Mouse (Mus musculus) heart, embryonic 13.5 days (tissue): ENCODE results near the gene Fgf4. TPM values are rescaled to one million over a fixed set of nuclear protein-coding genes. Genes with fewer than 3 reads are reported as not detected.
"Not testable (repeated sequence)": the region's sequence is repeated elsewhere in the genome, so short reads cannot be mapped to it uniquely, and the experiment has no call there.

Experiments
- ATAC-seq: fragments of 200-750 bp; cut with Nextera tagmentation; 2 replicates; pipeline ENCODE4 v1.8.0; 2017; ENCODE audit warnings: moderate TSS enrichment; ENCODE audit not compliant: insufficient number of reproducible peaks, low FRiP score, low TSS enrichment; ENCODE audit errors: extremely low read depth
- H3K27ac ChIP-seq: fragments of 300-500 bp; sonication (generic); replicated peaks from 2 replicates; pipeline ENCODE4 v1.5.1; 2015; ENCODE audit warnings: moderate library complexity, mild to moderate bottlenecking, inconsistent platforms
- H3K27me3 ChIP-seq: fragments of 300-500 bp; sonication (generic); replicated peaks from 2 replicates; pipeline ENCODE4 v1.6.1; 2015; ENCODE audit warnings: mild to moderate bottlenecking, inconsistent platforms
- H3K36me3 ChIP-seq: fragments of 300-500 bp; sonication (generic); 2 replicates; pipeline ENCODE4 v1.6.1; 2015; ENCODE audit warnings: mild to moderate bottlenecking, inconsistent platforms
- H3K4me1 ChIP-seq: fragments of 300-500 bp; sonication (generic); 2 replicates; pipeline ENCODE4 v1.6.1; 2015; ENCODE audit warnings: inconsistent platforms
- H3K4me2 ChIP-seq: fragments of 300-500 bp; sonication (generic); 2 replicates; pipeline ENCODE4 v1.6.1; 2015; ENCODE audit warnings: inconsistent platforms, mild to moderate bottlenecking, moderate library complexity
- H3K4me3 ChIP-seq: fragments of 300-500 bp; sonication (generic); 2 replicates; pipeline ENCODE4 v1.5.1; 2015; ENCODE audit warnings: moderate library complexity, mild to moderate bottlenecking, inconsistent platforms
- H3K9ac ChIP-seq: fragments of 300-500 bp; sonication (generic); 2 replicates; pipeline ENCODE4 v1.6.1; 2015; ENCODE audit warnings: inconsistent platforms, mild to moderate bottlenecking, moderate library complexity
- H3K9me3 ChIP-seq: fragments of 300-500 bp; sonication (generic); 2 replicates; pipeline ENCODE4 v1.6.1; 2016; ENCODE audit warnings: inconsistent platforms
- WGBS: fragments of 180-500 bp; shearing (Covaris S2); methylation state at CpG from one replicate; pipeline ENCODE4 v1.1.7; 2015; ENCODE audit warnings: mixed read lengths; 5-methylcytosine and 5-hydroxymethylcytosine counted together
- polyA plus RNA-seq: library from polyadenylated mRNA; unstranded; fragments of >200 nt; fragmentation: Nextera tagmentation; extraction: Ambion mirVana; gene quantifications from 2 replicates; pipeline ENCODE4 v1.2.1, GENCODE M21; 2015

Gene Fgf4
- polyA plus RNA-seq, 1 experiment from 2014 or later, result not detected

- WGBS, result 67% methylated on average over 8 of the region's 8 CpGs
- H3K4me2 ChIP-seq, result no peak overlapping the region
- no peak overlapping the region for H3K4me3 ChIP-seq
- H3K27me3 ChIP-seq, result peaks cover 56% of the 10 kb centered on the region
- H3K9ac ChIP-seq, result no peak overlapping the region
- H3K36me3 ChIP-seq, result no peaks in the 10 kb centered on the region
- no peaks in the 10 kb centered on the region for H3K9me3 ChIP-seq
- no peak overlapping the region for H3K27ac ChIP-seq
- ATAC-seq, result no peak
- H3K4me1 ChIP-seq, result no peaks in the 10 kb centered on the region
Measured at GRCm38 (mm10) chr7:144867602-144868001, 20.4 kb downstream of the Fgf4 start.

GRCm38 (mm10) chr7:144872420-144872819 is 25.3 kb downstream of the Fgf4 start:
- no peak for ATAC-seq
- Histone ChIP-seq H3K4me3 (no peak overlapping the region), H3K4me2 (no peak overlapping the region), H3K27me3 (peaks cover 29% of the 10 kb centered on the region), H3K27ac (no peak overlapping the region), H3K9me3 (no peaks in the 10 kb centered on the region), H3K9ac (no peak overlapping the region), H3K4me1 (peaks cover 13% of the 10 kb centered on the region), H3K36me3 (no peaks in the 10 kb centered on the region)
- 49% methylated on average over 4 of the region's 4 CpGs for WGBS

- Histone ChIP-seq H3K27ac (no peak overlapping the region), H3K27me3 (peaks cover 25% of the 10 kb centered on the region; the same call in 1 of the 2 replicates), H3K9me3 (no peaks in the 10 kb centered on the region), H3K36me3 (no peaks in the 10 kb centered on the region), H3K4me2 (no peak overlapping the region), H3K4me3 (no peak overlapping the region), H3K4me1 (peaks cover 13% of the 10 kb centered on the region), H3K9ac (no peak overlapping the region)
- no peak for ATAC-seq
- 59% methylated on average over 4 of the region's 4 CpGs for WGBS
Measured at GRCm38 (mm10) chr7:144873160-144873559, 26.0 kb downstream of the Fgf4 start.

GRCm38 (mm10) chr7:144874226-144874625 is 27.1 kb downstream of the Fgf4 start:
- peaks cover 25% of the 10 kb centered on the region; the same call in 1 of the 2 replicates for H3K27me3 ChIP-seq

GRCm38 (mm10) chr7:144878401-144878800 is 31.2 kb downstream of the Fgf4 start:
- ATAC-seq, result no peak
- no peaks in the 10 kb centered on the region for H3K9me3 ChIP-seq
- peaks cover 18% of the 10 kb centered on the region for H3K4me1 ChIP-seq
- H3K27ac ChIP-seq, result no peak overlapping the region
- WGBS, result 91% methylated on average over 1 of the region's 1 CpGs
- H3K4me2 ChIP-seq, result no peak overlapping the region
- no peaks in the 10 kb centered on the region for H3K36me3 ChIP-seq
- no peak overlapping the region for H3K4me3 ChIP-seq
- H3K27me3 ChIP-seq, result peaks cover 33% of the 10 kb centered on the region
- H3K9ac ChIP-seq, result no peak overlapping the region

More at GRCm38 (mm10) chr7:144874226-144874625, 27.1 kb downstream of the Fgf4 start:
- no peak overlapping the region for H3K4me3 ChIP-seq
- no peak overlapping the region for H3K27ac ChIP-seq
- peak overlapping the region; percentile 24; the same call in 1 of the 2 replicates for H3K9ac ChIP-seq
- no peak overlapping the region for H3K4me2 ChIP-seq
- no peak for ATAC-seq
- no peaks in the 10 kb centered on the region for H3K36me3 ChIP-seq
- WGBS, result 73% methylated on average over 4 of the region's 4 CpGs
- no peaks in the 10 kb centered on the region for H3K9me3 ChIP-seq
- peaks cover 13% of the 10 kb centered on the region for H3K4me1 ChIP-seq

GRCm38 (mm10) chr7:144883106-144883505 is 35.9 kb downstream of the Fgf4 start:
- no peak overlapping the region for H3K27ac ChIP-seq
- no peak for ATAC-seq

DNA sequence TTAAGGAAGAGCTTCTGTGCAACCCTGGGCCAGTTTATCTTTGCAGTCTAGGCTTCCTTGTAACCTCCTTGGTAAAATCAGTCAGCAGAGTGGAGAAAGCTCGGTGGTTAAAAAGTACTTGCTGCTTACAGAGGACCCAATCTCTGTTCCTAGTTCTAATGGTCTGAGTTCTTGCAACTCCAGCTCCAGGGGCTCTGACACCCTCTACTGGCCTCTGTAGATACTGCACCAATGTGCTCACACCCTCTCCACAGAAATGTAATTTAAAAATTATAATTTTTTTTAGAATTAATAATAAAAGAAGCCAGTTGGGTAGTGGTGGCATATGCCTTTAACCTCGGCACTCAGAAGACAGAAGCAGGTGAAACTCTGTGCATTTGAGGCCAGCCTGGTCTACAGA is 40.5 kb downstream of the Fgf4 start:
- 75% methylated on average over 2 of the region's 2 CpGs for WGBS
- no peak for ATAC-seq
- Histone ChIP-seq H3K4me1 (peaks cover 14% of the 10 kb centered on the region), H3K27me3 (peaks cover 54% of the 10 kb centered on the region), H3K36me3 (no peaks in the 10 kb centered on the region), H3K9ac (no peak overlapping the region), H3K4me2 (no peak overlapping the region), H3K4me3 (no peak overlapping the region), H3K27ac (no peak overlapping the region), H3K9me3 (no peaks in the 10 kb centered on the region)

More at GRCm38 (mm10) chr7:144883106-144883505, 35.9 kb downstream of the Fgf4 start:
- Histone ChIP-seq H3K27me3 (peaks cover 25% of the 10 kb centered on the region), H3K9ac (no peak overlapping the region), H3K9me3 (no peaks in the 10 kb centered on the region), H3K36me3 (no peaks in the 10 kb centered on the region), H3K4me2 (no peak overlapping the region), H3K4me1 (peaks cover 14% of the 10 kb centered on the region), H3K4me3 (no peak overlapping the region)
- 27% methylated on average over 2 of the region's 2 CpGs for WGBS

DNA sequence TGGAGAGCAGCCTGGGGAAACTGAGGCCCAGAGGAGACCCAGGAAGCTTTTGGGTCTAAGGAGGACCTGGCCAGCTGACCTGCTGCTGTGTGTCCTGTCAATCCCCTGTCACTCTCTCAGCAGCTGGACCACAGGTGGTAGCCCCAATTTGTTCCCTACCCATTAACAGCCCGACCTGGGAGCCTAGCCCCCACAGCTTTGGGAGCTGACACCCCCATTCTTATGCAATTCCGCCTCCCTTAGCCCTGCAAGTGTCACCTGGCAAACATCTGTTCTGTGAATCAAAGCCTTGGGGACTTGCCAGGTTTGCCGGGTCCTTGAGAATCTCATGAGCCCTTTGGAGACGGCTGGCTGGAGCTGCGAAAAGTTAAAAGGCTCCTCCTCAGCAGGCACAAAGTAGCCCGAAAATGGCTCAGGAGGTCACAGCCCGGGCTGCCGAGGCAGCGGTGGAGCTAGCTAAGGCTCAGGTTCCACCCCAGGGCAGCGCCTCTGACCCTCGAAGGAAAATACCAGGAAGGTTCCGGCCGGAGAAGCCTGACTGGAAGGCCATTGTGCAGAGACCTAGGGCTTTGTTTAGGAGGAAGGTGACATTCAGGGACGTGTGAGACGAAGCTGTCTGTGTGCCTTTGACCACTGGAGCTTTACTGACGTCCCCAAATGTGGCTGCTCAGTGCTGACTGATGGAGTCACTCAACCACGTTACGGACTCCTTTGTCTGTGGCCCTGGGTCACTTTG is 41.6 kb downstream of the Fgf4 start:
- Histone ChIP-seq H3K4me3 (no peak overlapping the region), H3K4me1 (peaks cover 8% of the 10 kb centered on the region), H3K9me3 (no peaks in the 10 kb centered on the region), H3K4me2 (no peak overlapping the region), H3K36me3 (no peaks in the 10 kb centered on the region), H3K27me3 (peaks cover 62% of the 10 kb centered on the region), H3K27ac (no peak overlapping the region), H3K9ac (no peak overlapping the region)
- WGBS, result 4% methylated on average over 18 of the region's 18 CpGs
- no peak for ATAC-seq

- H3K4me3 ChIP-seq, H3K9me3 ChIP-seq, H3K4me2 ChIP-seq, H3K9ac ChIP-seq, ATAC-seq, H3K27ac ChIP-seq, H3K36me3 ChIP-seq: not testable (repeated sequence)
- Histone ChIP-seq H3K27me3 (peaks cover 80% of the 10 kb centered on the region), H3K4me1 (peaks cover 12% of the 10 kb centered on the region)
- WGBS, result 100% methylated on average over 1 of the region's 1 CpGs
Measured at GRCm38 (mm10) chr7:144890661-144891060, 43.5 kb downstream of the Fgf4 start.

DNA sequence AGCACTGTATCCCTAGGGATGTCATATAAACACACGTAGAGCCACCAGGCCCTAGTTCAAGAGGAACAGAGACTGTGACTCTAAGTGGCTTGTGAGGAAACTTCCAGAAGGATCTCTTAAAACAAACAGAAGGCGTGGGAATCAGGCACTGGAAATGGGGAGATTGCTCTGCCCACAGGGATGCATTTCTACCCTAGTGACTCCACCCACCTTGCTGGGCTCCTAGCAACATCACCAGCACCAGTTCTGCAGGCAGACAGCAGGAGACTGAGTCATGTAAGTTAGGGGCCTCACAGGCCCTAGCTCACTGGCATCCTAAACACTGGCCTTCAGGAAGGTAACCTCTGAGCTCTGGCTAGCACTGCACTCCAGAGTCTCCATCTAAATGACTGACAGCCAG is 44.7 kb downstream of the Fgf4 start:
- ATAC-seq, result no peak
- no peak overlapping the region for H3K9ac ChIP-seq
- WGBS, result 74% methylated on average over 2 of the region's 2 CpGs
- no peak overlapping the region for H3K4me3 ChIP-seq
- H3K27me3 ChIP-seq, result peaks cover 91% of the 10 kb centered on the region
- H3K36me3 ChIP-seq, result no peaks in the 10 kb centered on the region
- H3K27ac ChIP-seq, result no peak overlapping the region
- no peaks in the 10 kb centered on the region for H3K9me3 ChIP-seq
- H3K4me1 ChIP-seq, result peaks cover 23% of the 10 kb centered on the region
- no peak overlapping the region for H3K4me2 ChIP-seq

GRCm38 (mm10) chr7:144892322-144892721 is 45.2 kb downstream of the Fgf4 start:
- ATAC-seq, result no peak
- 51% methylated on average over 6 of the region's 6 CpGs for WGBS

DNA sequence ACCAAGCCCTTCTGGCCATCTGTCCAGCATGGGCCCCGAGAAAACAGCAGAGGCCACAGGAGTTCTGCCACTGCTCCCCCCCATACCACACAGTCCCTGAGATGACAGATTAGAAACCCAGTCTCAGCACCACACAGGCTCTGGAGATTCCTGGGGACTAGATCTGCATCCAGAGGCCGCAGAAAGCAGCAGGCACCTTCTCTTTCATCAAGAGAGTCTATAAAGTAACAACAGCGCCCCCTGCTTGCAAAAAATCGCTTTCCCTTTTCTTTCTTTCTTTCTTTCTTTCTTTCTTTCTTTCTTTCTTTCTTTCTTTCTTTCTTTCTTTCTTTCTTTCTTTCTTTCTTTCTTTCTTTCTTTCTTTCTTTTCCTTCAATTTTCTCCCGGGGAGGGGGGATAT is 47.0 kb downstream of the Fgf4 start:
- peak overlapping the region; percentile 94 for H3K4me2 ChIP-seq
- no peaks in the 10 kb centered on the region for H3K36me3 ChIP-seq
- H3K4me3 ChIP-seq, result no peak overlapping the region
- peaks cover 92% of the 10 kb centered on the region for H3K27me3 ChIP-seq
- no peak for ATAC-seq
- H3K4me1 ChIP-seq, result peaks cover 28% of the 10 kb centered on the region
- no peaks in the 10 kb centered on the region for H3K9me3 ChIP-seq
- no peak overlapping the region for H3K27ac ChIP-seq
- H3K9ac ChIP-seq, result no peak overlapping the region
- WGBS, result 7% methylated on average over 5 of the region's 5 CpGs

More at GRCm38 (mm10) chr7:144892322-144892721, 45.2 kb downstream of the Fgf4 start:
- Histone ChIP-seq H3K36me3 (no peaks in the 10 kb centered on the region), H3K4me3 (no peak overlapping the region), H3K4me1 (peaks cover 28% of the 10 kb centered on the region), H3K27ac (no peak overlapping the region), H3K9ac (no peak overlapping the region), H3K27me3 (peaks cover 91% of the 10 kb centered on the region), H3K9me3 (no peaks in the 10 kb centered on the region), H3K4me2 (no peak overlapping the region)
